In genomic region chr4:64622771-64623170, GRCm38 (mm10) we compare ENCODE assay signal across 14 mouse cellular contexts.
A peak's percentile ranks its signal among the peaks of the same experiment; 100 is the strongest.
DNase-seq lines count a peak whose midpoint lies in the region.
"Had no signal": no experiment of that assay in that cellular context is flagged by ENCODE, and none has a peak within 500 bp of the region (broad histone marks: within the 10 kb centered on the region; RNA-seq: fewer than 3 reads in every experiment).

No protein-coding gene starts in this region.

- DNase-seq in fat pad, adult 2 months (ENCODE audit: extremely low read depth, low read depth, low spot score), result peak; percentile 57
- peak; percentile 62 for DNase-seq in gonadal fat pad, adult 2 months (ENCODE audit: low read depth)
- no peak for DNase-seq in embryo, embryonic 9.5 days (ENCODE audit: extremely low spot score)
- DNase-seq in cerebellum, postnatal 10 days, result no peak
- DNase-seq: adrenal gland, adult 2 months; adrenal gland, adult 8-10 months; adrenal gland, postnatal 10 days; adrenal gland, postnatal 14 days; adrenal gland, postnatal 25 days; adrenal gland, postnatal 36 days; B cell, adult 2 months; cerebellum, adult 11 months; cerebellum, adult 11-12 months; cerebellum, adult 18-20 months had no signal

Comparison
In these comparisons a context has a peak if more than half of its experiments do, and no peak if none do; other contexts are left out.
1. DNase-seq: peak in fat pad, adult 2 months (single experiment) and gonadal fat pad, adult 2 months (single experiment); none in embryo, embryonic 9.5 days (single experiment) and cerebellum, postnatal 10 days (0 of 2).